Mouse (Mus musculus): ENCODE results near the gene Klc4. TPM values are rescaled to one million over a fixed set of nuclear protein-coding genes. Genes with fewer than 3 reads are reported as not detected.

Gene Klc4
- polyA plus RNA-seq (2012; rRNA removed): 60.7 and 62.8 TPM in 2 replicates

DNA sequence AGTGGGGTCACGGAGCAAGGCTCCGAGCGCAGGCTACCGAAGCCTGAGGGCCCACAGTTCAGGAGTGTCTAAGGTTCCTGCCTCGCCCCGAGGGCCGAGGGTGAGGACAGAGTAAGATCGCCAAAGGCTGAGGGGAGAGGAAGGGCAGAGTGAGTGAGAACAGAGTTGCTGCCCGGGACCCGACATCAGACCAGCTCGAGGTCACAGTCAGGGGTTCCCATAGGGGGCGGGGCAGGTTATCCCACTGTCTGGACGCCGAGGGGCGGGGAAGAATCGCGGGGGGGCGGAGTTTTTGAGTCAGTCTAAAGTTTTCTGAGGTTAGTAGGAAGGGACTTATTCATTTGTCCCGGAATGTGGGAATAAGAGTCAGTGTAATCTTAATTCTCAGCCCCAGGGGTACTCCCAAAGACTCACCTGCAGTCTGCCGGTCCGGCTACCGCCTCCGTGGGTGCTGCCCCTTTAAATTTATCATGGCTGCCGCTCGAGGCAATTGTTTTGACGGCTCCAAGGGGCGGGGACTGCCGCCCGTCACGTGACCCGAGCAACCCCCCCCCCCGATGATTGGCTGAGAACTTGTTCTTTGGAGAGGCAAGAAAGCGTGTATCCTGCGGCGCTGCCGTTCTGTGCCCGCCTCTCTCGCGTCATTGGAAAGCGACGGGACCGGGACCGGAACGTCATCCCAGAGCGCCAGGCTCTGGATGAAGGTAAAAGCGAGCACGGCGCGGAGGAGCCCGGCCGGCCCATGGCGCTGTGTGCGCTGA, at the start of gene Klc4, which contains the start of gene Mrpl2:
Gene Klc4, minus strand, starts transcription at position 462 of the 761 bp plus-strand sequence.
Gene Mrpl2, plus strand, starts transcription at position 669 of the 761 bp plus-strand sequence.
- DNase-seq: peak; percentile 99
- TF ChIP-seq CTCF (conservative IDR thresholded peaks at IDR 0.05; ENCODE audit: insufficient read depth, insufficient read length, low read depth, low read length) (no peak), POLR2A (IDR thresholded peaks at IDR 0.05; ENCODE audit: low read depth, low read length) (peak; percentile 56)
- Histone ChIP-seq H3K4me1 (ENCODE audit: control insufficient read depth, insufficient read depth, low read length) (peaks cover 9% of the 10 kb centered on the region; the same call in 1 of the 2 replicates), H3K36me3 (ENCODE audit: control insufficient read depth, insufficient read depth, low read length) (peaks cover 3% of the 10 kb centered on the region), H3K4me3 (ENCODE audit: insufficient read depth, low read depth, low read length) (peak within 1 kb of the TSS; percentile 94), H3K27me3 (replicated peaks; ENCODE audit: control insufficient read depth, insufficient read depth, low read length) (no peaks in the 10 kb centered on the region), H3K27ac (ENCODE audit: insufficient read depth, low read depth, low read length) (peak within 1 kb of the TSS; percentile 94)
- WGBS: 1% methylated on average over 53 of the region's 53 CpGs

DNA sequence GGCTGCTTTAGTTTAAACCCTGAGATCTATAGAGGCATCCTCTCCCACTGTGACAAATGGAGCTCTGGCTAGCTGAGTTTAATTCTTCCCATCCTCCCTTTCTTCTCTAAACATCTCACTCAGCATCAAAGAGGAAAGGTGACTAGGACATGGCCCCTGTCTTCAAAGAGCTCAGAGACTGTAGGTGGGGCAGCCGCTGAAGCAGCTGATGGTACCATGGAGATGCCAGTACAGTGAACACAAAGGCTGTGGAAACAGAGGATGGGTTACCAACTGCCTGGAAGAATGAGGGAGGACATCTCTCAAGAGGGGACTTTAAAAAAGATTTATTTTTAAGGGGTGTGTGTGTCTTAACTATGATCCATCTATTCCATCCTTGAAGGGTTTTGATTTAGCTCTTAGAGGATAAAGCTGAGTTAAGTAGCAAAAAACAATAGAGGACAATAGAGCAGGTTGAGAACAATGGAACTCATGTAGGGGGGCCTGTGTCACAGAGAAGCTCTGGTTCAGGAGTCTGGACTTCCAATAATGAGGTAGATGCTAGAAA, 48.8 kb upstream of the Klc4 start:
- WGBS: 69% methylated on average over 1 of the region's 1 CpGs
- DNase-seq: no peak
- H3K4me3 ChIP-seq (ENCODE audit: insufficient read depth, low read depth, low read length): no peak overlapping the region
- no peak overlapping the region for H3K27ac ChIP-seq (ENCODE audit: insufficient read depth, low read depth, low read length)
- TF ChIP-seq CTCF (conservative IDR thresholded peaks at IDR 0.05; ENCODE audit: insufficient read depth, insufficient read length, low read depth, low read length) (no peak), POLR2A (IDR thresholded peaks at IDR 0.05; ENCODE audit: low read depth, low read length) (no peak)
- no peaks in the 10 kb centered on the region for H3K36me3 ChIP-seq (ENCODE audit: control insufficient read depth, insufficient read depth, low read length)
- H3K27me3 ChIP-seq (replicated peaks; ENCODE audit: control insufficient read depth, insufficient read depth, low read length): no peaks in the 10 kb centered on the region
- no peaks in the 10 kb centered on the region for H3K4me1 ChIP-seq (ENCODE audit: control insufficient read depth, insufficient read depth, low read length)

DNA sequence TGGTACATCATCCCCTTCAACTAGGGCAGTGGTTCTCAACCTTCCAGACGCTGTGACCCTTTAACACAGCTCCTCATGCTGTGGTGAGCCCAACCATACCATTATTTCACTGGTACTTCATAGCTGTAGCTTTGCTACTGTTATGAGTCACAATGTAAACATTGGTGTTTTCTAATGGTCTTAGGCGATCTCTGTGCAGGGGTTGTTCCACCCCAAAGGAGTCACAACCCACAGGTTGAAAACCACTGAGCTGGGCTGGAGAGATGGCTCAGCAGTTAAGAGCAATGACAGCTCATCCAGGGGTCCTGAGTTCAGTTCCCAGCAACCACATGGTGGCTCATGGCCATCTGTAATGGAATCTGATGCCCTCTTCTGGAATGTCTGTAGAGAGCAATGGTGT, 45.6 kb upstream of the Klc4 start:
- no peaks in the 10 kb centered on the region for H3K4me1 ChIP-seq (ENCODE audit: control insufficient read depth, insufficient read depth, low read length)
- no peaks in the 10 kb centered on the region for H3K36me3 ChIP-seq (ENCODE audit: control insufficient read depth, insufficient read depth, low read length)
- no peaks in the 10 kb centered on the region for H3K27me3 ChIP-seq (replicated peaks; ENCODE audit: control insufficient read depth, insufficient read depth, low read length)
- no peak overlapping the region for H3K27ac ChIP-seq (ENCODE audit: insufficient read depth, low read depth, low read length)
- H3K4me3 ChIP-seq (ENCODE audit: insufficient read depth, low read depth, low read length): no peak overlapping the region
- DNase-seq: no peak
- 90% methylated on average over 2 of the region's 2 CpGs for WGBS
- TF ChIP-seq CTCF (conservative IDR thresholded peaks at IDR 0.05; ENCODE audit: insufficient read depth, insufficient read length, low read depth, low read length) (no peak), POLR2A (IDR thresholded peaks at IDR 0.05; ENCODE audit: low read depth, low read length) (no peak)

- no peaks in the 10 kb centered on the region for H3K4me1 ChIP-seq (ENCODE audit: control insufficient read depth, insufficient read depth, low read length)
- DNase-seq: no peak
- no peaks in the 10 kb centered on the region for H3K36me3 ChIP-seq (ENCODE audit: control insufficient read depth, insufficient read depth, low read length)
- WGBS: 95% methylated on average over 12 of the region's 12 CpGs
- TF ChIP-seq POLR2A (IDR thresholded peaks at IDR 0.05; ENCODE audit: low read depth, low read length) (no peak), CTCF (conservative IDR thresholded peaks at IDR 0.05; ENCODE audit: insufficient read depth, insufficient read length, low read depth, low read length) (no peak)
- no peaks in the 10 kb centered on the region for H3K27me3 ChIP-seq (replicated peaks; ENCODE audit: control insufficient read depth, insufficient read depth, low read length)
- no peak overlapping the region for H3K4me3 ChIP-seq (ENCODE audit: insufficient read depth, low read depth, low read length)
- no peak overlapping the region for H3K27ac ChIP-seq (ENCODE audit: insufficient read depth, low read depth, low read length)
These were observed 44.8 kb upstream of the Klc4 start for GRCm38 (mm10) chr17:46690665-46691064.

GRCm38 (mm10) chr17:46685913-46686312, 40.1 kb upstream of the Klc4 start:
- TF ChIP-seq CTCF (conservative IDR thresholded peaks at IDR 0.05; ENCODE audit: insufficient read depth, insufficient read length, low read depth, low read length): no peak
- TF ChIP-seq POLR2A (IDR thresholded peaks at IDR 0.05; ENCODE audit: low read depth, low read length): no peak
- Histone ChIP-seq H3K4me3 (ENCODE audit: insufficient read depth, low read depth, low read length) (no peak overlapping the region), H3K4me1 (ENCODE audit: control insufficient read depth, insufficient read depth, low read length) (peaks cover 5% of the 10 kb centered on the region), H3K27me3 (replicated peaks; ENCODE audit: control insufficient read depth, insufficient read depth, low read length) (no peaks in the 10 kb centered on the region), H3K27ac (ENCODE audit: insufficient read depth, low read depth, low read length) (no peak overlapping the region), H3K36me3 (ENCODE audit: control insufficient read depth, insufficient read depth, low read length) (no peaks in the 10 kb centered on the region)
- no peak for DNase-seq
- WGBS: 84% methylated on average over 6 of the region's 6 CpGs

DNA sequence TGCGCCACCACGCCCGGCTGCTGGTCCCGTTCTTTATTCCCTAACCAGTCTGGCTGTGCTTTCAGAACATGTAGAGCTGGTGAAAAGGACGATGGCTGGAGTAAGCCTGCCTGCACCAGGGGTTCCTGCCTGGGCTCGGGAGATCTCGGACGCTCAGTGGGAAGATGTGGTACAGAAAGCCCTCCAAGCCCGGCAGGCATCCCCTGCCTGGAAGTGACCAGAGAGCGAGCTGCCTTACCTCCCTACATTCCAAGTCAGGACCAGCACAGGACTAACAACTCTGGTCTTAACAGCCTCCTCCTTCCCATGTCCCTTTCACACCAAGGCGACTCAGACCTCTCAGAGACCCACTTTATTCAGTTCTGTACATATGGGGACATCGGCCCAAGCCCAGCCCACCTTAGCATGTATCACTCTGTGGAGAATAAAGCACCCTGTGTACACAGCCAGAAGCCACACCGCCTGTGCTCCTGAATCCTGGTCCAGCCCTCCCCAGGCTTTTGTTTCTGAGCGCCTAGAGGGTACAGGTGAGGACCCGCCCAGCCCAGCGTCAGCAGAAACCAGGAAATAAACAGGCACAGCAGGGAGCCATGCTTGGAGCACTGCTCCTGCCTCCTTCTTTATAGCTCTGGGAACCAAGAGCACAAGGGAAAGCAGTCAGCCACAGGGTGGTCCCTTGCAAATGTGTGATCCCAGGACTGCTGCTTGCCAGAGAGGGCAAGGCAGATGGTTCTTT, 37.0 kb upstream of the Klc4 start:
- Histone ChIP-seq H3K27me3 (replicated peaks; ENCODE audit: control insufficient read depth, insufficient read depth, low read length) (no peaks in the 10 kb centered on the region), H3K27ac (ENCODE audit: insufficient read depth, low read depth, low read length) (no peak overlapping the region), H3K4me1 (ENCODE audit: control insufficient read depth, insufficient read depth, low read length) (peaks cover 11% of the 10 kb centered on the region), H3K36me3 (ENCODE audit: control insufficient read depth, insufficient read depth, low read length) (no peaks in the 10 kb centered on the region), H3K4me3 (ENCODE audit: insufficient read depth, low read depth, low read length) (no peak overlapping the region)
- WGBS: 90% methylated on average over 16 of the region's 16 CpGs
- TF ChIP-seq POLR2A (IDR thresholded peaks at IDR 0.05; ENCODE audit: low read depth, low read length) (no peak), CTCF (conservative IDR thresholded peaks at IDR 0.05; ENCODE audit: insufficient read depth, insufficient read length, low read depth, low read length) (no peak)
- no peak for DNase-seq

Data from kidney, adult 2 months (tissue).